In the genomic region with DNA sequence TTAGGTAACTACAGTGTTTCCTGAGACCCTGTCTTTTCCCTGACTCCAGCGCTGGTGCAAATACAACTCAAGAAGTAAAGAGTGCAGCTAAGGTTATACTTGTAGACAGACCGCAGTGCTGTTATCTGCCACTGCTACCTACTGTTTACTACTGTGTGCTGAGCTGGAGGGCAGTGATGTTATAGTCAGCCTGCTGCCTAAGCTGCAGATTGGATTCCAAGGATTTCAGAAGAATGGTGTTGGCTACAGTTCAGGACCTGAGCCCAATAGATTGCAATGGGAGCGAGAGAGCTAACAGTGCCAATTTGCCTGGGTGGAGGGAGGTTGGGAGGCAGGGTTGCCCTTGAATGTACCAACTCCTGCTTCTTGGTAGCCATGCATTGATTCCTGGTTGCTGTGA, we compare ENCODE assay signal across 18 mouse cellular contexts. TPM values are rescaled to one million over a fixed set of nuclear protein-coding genes. Genes with fewer than 3 reads are reported as not detected.
DNase-seq lines count a peak whose midpoint lies in the region; ATAC-seq and TF ChIP-seq lines count a peak whose summit lies in the region.
"Had no signal": no experiment of that assay in that cellular context is flagged by ENCODE, and none has a peak within 500 bp of the region (broad histone marks: within the 10 kb centered on the region; RNA-seq: fewer than 3 reads in every experiment).

No protein-coding gene starts in this region.

- no peak overlapping the region for H3K4me3 ChIP-seq in stomach, postnatal 0 days (ENCODE audit: low read depth, low read length)
- no peak overlapping the region for H3K4me3 ChIP-seq in hindbrain, embryonic 11.5 days (ENCODE audit: low read depth, low read length)
- H3K4me3 ChIP-seq: heart, embryonic 13.5 days; hindbrain, embryonic 13.5 days; limb, embryonic 13.5 days; liver, embryonic 13.5 days; midbrain, embryonic 12.5 days had no signal

- H3K36me3 ChIP-seq in stomach, postnatal 0 days (ENCODE audit: control insufficient read depth, insufficient read depth, low read length): no peaks in the 10 kb centered on the region
- H3K36me3 ChIP-seq in hindbrain, embryonic 11.5 days (ENCODE audit: control insufficient read depth, insufficient read depth, low read length): no peaks in the 10 kb centered on the region
- H3K36me3 ChIP-seq: heart, embryonic 13.5 days; hindbrain, embryonic 13.5 days; limb, embryonic 13.5 days; liver, embryonic 13.5 days; midbrain, embryonic 12.5 days had no signal

- DNase-seq in cerebellum, postnatal 25 days: peak; percentile 52 to 56
- DNase-seq in cerebellum, adult 9-11 months: no peak
- peak; percentile 40 for DNase-seq in ovary, adult 18-20 months (ENCODE audit: low spot score)
- DNase-seq in ovary, postnatal 14 days (ENCODE audit: low spot score): no peak
- DNase-seq in adrenal gland, postnatal 14 days: peak; percentile 65
- DNase-seq in stomach, postnatal 0 days (ENCODE audit: low spot score): peak; percentile 36
- DNase-seq in hindbrain, embryonic 11.5 days (ENCODE audit: low spot score): no peak
- DNase-seq: cerebellum, adult 8-10 months; gastrocnemius, postnatal 25 days; kidney, adult 11 months; liver, embryonic 13.5 days; lung, adult 2 months; lung, postnatal 14 days had no signal

- no peaks in the 10 kb centered on the region for H3K9me3 ChIP-seq in stomach, postnatal 0 days (ENCODE audit: control insufficient read depth, low read length)
- no peaks in the 10 kb centered on the region for H3K9me3 ChIP-seq in hindbrain, embryonic 11.5 days (ENCODE audit: control insufficient read depth, low read length)
- H3K9me3 ChIP-seq: heart, embryonic 13.5 days; hindbrain, embryonic 13.5 days; limb, embryonic 13.5 days; liver, embryonic 13.5 days; midbrain, embryonic 12.5 days had no signal

- no peak overlapping the region for H3K27ac ChIP-seq in stomach, postnatal 0 days (replicated peaks)
- no peak overlapping the region for H3K27ac ChIP-seq in hindbrain, embryonic 11.5 days (ENCODE audit: low read depth, low read length)
- H3K27ac ChIP-seq: heart, embryonic 13.5 days; hindbrain, embryonic 13.5 days; kidney, postnatal 0 days; limb, embryonic 13.5 days; liver, embryonic 13.5 days; midbrain, embryonic 12.5 days had no signal

- H3K27me3 ChIP-seq in stomach, postnatal 0 days (ENCODE audit: control insufficient read depth, insufficient read depth, low read length): no peaks in the 10 kb centered on the region
- H3K27me3 ChIP-seq in hindbrain, embryonic 11.5 days (ENCODE audit: control insufficient read depth, insufficient read depth, low read length): no peaks in the 10 kb centered on the region
- H3K27me3 ChIP-seq: heart, embryonic 13.5 days; hindbrain, embryonic 13.5 days; limb, embryonic 13.5 days; liver, embryonic 13.5 days; midbrain, embryonic 12.5 days had no signal

- TF ChIP-seq EP300 in stomach, postnatal 0 days (optimal IDR thresholded peaks at IDR 0.05): no peak

- 63% methylated on average over 3 of the region's 3 CpGs for WGBS in stomach, postnatal 0 days
- WGBS in hindbrain, embryonic 11.5 days: 95% methylated on average over 3 of the region's 3 CpGs

- no peak overlapping the region for H3K4me2 ChIP-seq in stomach, postnatal 0 days (replicated peaks; ENCODE audit: low read depth)
- no peak overlapping the region for H3K4me2 ChIP-seq in hindbrain, embryonic 11.5 days (replicated peaks; ENCODE audit: low read depth, low read length)
- H3K4me2 ChIP-seq: heart, embryonic 13.5 days; hindbrain, embryonic 13.5 days; limb, embryonic 13.5 days; liver, embryonic 13.5 days; midbrain, embryonic 12.5 days had no signal

- no peaks in the 10 kb centered on the region for H3K4me1 ChIP-seq in stomach, postnatal 0 days (replicated peaks; ENCODE audit: control insufficient read depth, insufficient read depth)
- H3K4me1 ChIP-seq in hindbrain, embryonic 11.5 days (replicated peaks; ENCODE audit: control insufficient read depth, insufficient read depth, low read length): no peaks in the 10 kb centered on the region
- H3K4me1 ChIP-seq: hindbrain, embryonic 13.5 days; limb, embryonic 13.5 days; midbrain, embryonic 12.5 days had no signal

- TF ChIP-seq CTCF in stomach, postnatal 0 days (IDR thresholded peaks at IDR 0.05; ENCODE audit: low read depth): no peak

- H3K9ac ChIP-seq in stomach, postnatal 0 days (ENCODE audit: low read length): no peak overlapping the region
- H3K9ac ChIP-seq in hindbrain, embryonic 11.5 days (ENCODE audit: low read depth, low read length): no peak overlapping the region
- H3K9ac ChIP-seq: heart, embryonic 13.5 days; hindbrain, embryonic 13.5 days; limb, embryonic 13.5 days; liver, embryonic 13.5 days; midbrain, embryonic 12.5 days had no signal

- peak; percentile 52; the same call in 1 of the 2 replicates for ATAC-seq in stomach, postnatal 0 days (ENCODE audit: low FRiP score, low TSS enrichment)
- no peak for ATAC-seq in hindbrain, embryonic 11.5 days (ENCODE audit: low FRiP score)

RNA-seq across cellular contexts. Expression of gene Prdm10, which starts 25.5 kb away (rescaled TPM):
- 8.0 and 8.3 TPM in 2 replicates for total RNA-seq in adrenal gland, postnatal 14 days (2021)
- 1.1 and 1.2 TPM in 2 replicates for polyA plus RNA-seq in stomach, postnatal 0 days (2015; fragmentation: Nextera tagmentation; extraction: Ambion mirVana)
- 6.9 and 7.5 TPM in 2 replicates for polyA plus RNA-seq in hindbrain, embryonic 11.5 days (2014; fragmentation: Nextera tagmentation; extraction: Ambion mirVana)

Comparison
In these comparisons a context has a peak if more than half of its experiments do, and no peak if none do; other contexts are left out.
1. DNase-seq: peak in cerebellum, postnatal 25 days (2 of 2), ovary, adult 18-20 months (single experiment), adrenal gland, postnatal 14 days (single experiment) and stomach, postnatal 0 days (single experiment); none in cerebellum, adult 9-11 months (single experiment), ovary, postnatal 14 days (single experiment) and hindbrain, embryonic 11.5 days (single experiment).